Mouse (Mus musculus) stomach, postnatal 0 days (tissue): ENCODE measurements around the gene E2f8.

ENCODE experiments used
- CTCF ChIP-seq: IDR thresholded peaks from 2 replicates; pipeline ENCODE4 v1.5.1; 2016; ENCODE audit warnings: antibody characterized with exemption, low read depth, mild to moderate bottlenecking, moderate library complexity
- EP300 ChIP-seq: optimal IDR thresholded peaks from 2 replicates; pipeline ENCODE3; 2016; ENCODE audit warnings: antibody characterized with exemption

DNA sequence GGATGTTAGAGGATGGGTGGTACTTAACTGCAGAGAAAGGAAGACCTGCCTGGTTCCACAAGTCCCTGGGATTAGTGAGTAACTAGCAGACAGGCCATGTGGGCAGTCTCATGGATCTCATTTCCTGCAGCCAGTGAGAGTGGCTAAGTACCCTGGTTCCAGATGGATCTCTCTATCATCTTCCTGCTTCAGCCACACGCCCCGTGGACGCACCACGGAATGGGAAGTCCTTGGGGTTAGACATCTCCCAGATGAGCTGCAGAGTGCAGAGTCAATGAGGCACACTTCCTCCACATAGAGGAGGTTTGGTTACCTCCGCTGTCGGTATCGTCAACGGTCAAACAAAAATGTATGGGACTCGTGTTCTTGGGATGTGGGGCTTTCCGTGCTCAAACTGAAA is 42.2 kb upstream of the E2f8 start:
- TF ChIP-seq CTCF (no peak), EP300 (no peak)
